Mouse (Mus musculus): ENCODE measurements around the gene Ren1. TPM values are rescaled to one million over a fixed set of nuclear protein-coding genes. Genes with fewer than 3 reads are reported as not detected.
"Not testable (repeated sequence)": the region's sequence is repeated elsewhere in the genome, so short reads cannot be mapped to it uniquely, and the experiment has no call there.

Ren1 gene
- polyA plus RNA-seq, 1 experiment from 2014 or later: not detected

GRCm38 (mm10) chr1:133328299-133328795, 22.0 kb upstream of the Ren1 start:
- no peak overlapping the region for H3K4me3 ChIP-seq (ENCODE audit: inconsistent target)
- H3K36me3 ChIP-seq (ENCODE audit: inconsistent target): no peaks in the 10 kb centered on the region
- no peak overlapping the region for H3K27ac ChIP-seq
- WGBS (ENCODE audit: missing documents): 92% methylated on average over 5 of the region's 6 CpGs
- no peaks in the 10 kb centered on the region for H3K79me2 ChIP-seq (ENCODE audit: inconsistent target)

DNA sequence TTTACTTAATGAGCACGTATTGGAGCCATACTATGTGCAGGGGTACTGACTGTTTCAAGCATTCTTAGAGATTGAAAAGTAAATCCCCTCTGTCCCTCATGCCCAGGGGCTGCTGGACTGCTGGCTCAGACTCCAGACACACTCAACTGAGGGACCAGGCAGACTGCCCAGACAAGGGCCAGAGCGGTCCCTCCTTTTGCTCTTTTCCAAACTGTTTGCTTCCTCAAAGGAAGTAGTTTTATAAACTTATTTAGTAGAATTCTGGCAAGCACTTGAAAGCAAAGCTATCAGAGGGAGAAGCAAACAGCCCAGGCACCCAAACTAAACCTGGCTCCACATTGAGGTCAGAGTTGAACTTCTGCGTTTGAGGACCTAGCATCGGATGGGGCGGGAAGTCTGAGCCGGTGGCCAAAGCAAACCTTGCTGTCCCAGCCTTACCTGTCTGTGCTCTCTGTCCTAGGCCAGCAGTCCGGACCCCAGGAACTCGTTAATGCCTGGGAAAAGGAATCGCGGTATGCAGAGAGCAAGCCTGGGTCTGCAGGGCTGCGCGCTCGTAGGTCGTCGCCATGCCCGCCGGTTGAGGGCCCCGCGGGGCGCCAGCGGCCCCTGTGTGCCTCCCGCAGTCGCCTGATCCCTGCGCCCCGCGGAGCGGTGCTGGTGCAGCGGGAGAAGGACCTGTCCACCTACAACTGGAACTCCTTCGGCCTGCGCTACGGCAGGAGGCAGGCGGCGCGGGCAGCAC, 21.2 kb upstream of the Ren1 start:
- Histone ChIP-seq H3K79me2 (ENCODE audit: inconsistent target) (no peaks in the 10 kb centered on the region), H3K4me3 (ENCODE audit: inconsistent target) (no peak overlapping the region), H3K36me3 (ENCODE audit: inconsistent target) (no peaks in the 10 kb centered on the region), H3K27ac (no peak overlapping the region)
- 18% methylated on average over 27 of the region's 34 CpGs for WGBS (ENCODE audit: missing documents)

DNA sequence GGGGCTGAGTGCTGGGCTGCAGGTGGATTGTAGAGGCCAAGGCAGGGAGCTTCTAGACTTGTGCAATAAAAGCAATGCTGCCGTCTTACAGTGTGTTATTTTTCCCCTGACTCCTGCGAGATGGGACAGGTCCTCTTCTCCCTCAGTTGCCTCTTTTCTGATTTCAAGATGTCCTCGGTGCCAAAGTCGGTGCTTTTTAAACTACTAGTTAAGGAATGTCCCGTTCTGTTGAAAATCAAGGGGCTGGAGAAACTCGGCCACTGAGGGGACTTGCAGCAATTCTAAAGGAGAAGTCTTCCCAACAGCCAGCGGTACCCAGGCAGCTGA, 20.7 kb upstream of the Ren1 start:
- no peaks in the 10 kb centered on the region for H3K36me3 ChIP-seq (ENCODE audit: inconsistent target)
- H3K4me3 ChIP-seq (ENCODE audit: inconsistent target): no peak overlapping the region
- 25% methylated on average over 7 of the region's 7 CpGs for WGBS (ENCODE audit: missing documents)
- H3K27ac ChIP-seq: no peak overlapping the region
- no peaks in the 10 kb centered on the region for H3K79me2 ChIP-seq (ENCODE audit: inconsistent target)

GRCm38 (mm10) chr1:133331142-133331541, 19.2 kb upstream of the Ren1 start:
- Histone ChIP-seq H3K79me2 (ENCODE audit: inconsistent target) (no peaks in the 10 kb centered on the region), H3K36me3 (ENCODE audit: inconsistent target) (no peaks in the 10 kb centered on the region), H3K27ac (no peak overlapping the region), H3K4me3 (ENCODE audit: inconsistent target) (no peak overlapping the region)
- 76% methylated on average over 3 of the region's 3 CpGs for WGBS (ENCODE audit: missing documents)

- no peaks in the 10 kb centered on the region for H3K36me3 ChIP-seq (ENCODE audit: inconsistent target)
- H3K79me2 ChIP-seq (ENCODE audit: inconsistent target): no peaks in the 10 kb centered on the region
- H3K27ac ChIP-seq: no peak overlapping the region
- 92% methylated on average over 11 of the region's 11 CpGs for WGBS (ENCODE audit: missing documents)
- no peak overlapping the region for H3K4me3 ChIP-seq (ENCODE audit: inconsistent target)
These were observed 17.5 kb upstream of the Ren1 start for GRCm38 (mm10) chr1:133332656-133333430.

DNA sequence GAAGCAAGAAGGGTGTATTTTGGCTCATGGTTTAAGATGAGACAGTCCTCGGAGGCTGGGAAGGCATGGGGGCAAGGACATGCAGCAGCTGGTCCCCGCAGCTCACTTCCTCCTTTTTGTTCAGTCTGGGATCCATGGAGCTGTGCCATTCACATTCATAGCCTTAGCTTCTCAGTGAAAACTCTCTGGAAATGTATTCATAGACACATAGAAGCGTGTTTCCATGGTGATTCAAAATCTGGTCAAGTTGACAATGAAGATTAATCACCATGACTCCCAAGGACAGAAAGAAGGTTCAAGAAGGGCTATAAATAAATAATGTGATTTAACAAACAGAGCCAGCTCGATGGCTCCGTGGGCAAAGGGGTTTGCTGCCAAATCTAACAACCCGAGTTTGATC, 16.4 kb upstream of the Ren1 start:
- Histone ChIP-seq H3K79me2 (ENCODE audit: inconsistent target) (no peaks in the 10 kb centered on the region), H3K27ac (no peak overlapping the region), H3K4me3 (ENCODE audit: inconsistent target) (no peak overlapping the region), H3K36me3 (ENCODE audit: inconsistent target) (no peaks in the 10 kb centered on the region)
- WGBS (ENCODE audit: missing documents): 91% methylated on average over 6 of the region's 6 CpGs

DNA sequence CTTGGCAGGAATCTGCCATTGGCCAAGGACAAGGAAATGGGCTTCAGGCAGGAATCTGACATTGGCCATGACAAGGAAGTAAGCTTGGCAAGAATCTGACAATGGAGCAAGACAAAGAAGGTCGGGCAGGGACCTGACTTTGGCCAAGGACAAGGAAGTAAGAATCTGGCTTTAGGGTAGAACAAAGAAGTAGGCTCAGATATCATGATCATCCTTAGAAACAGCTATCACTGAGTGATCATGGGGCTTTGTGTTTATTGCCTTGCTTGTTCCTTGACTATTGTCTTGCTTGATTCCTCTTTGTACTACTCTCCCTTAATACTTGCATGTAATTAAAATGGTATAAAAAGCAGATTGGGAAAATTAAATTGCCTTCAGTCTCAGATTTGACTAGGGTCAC, 9.9 kb upstream of the Ren1 start:
- H3K79me2 ChIP-seq (ENCODE audit: inconsistent target); H3K4me3 ChIP-seq (ENCODE audit: inconsistent target); H3K36me3 ChIP-seq (ENCODE audit: inconsistent target); H3K27ac ChIP-seq: not testable (repeated sequence)
- WGBS (ENCODE audit: missing documents): 18% methylated on average over 1 of the region's 1 CpGs

DNA sequence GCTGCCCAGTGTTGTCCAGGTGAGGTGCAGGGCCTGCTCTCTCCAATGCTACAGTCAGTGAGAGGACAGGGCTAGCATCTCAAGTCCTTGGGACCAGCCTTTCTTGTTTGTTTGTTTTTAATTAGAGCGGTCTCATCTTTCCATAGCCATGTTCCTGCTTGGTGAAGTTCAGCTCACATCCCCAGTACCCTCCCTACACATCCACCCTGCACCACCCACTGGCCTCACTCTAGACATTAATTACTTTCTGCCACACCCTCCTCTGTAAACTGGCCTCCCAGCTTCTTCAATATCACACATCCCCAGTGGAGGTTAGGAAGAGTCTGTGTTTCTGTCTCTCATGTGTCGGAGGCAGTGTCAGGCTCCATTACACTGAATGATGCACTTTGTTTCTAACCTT, 6.0 kb upstream of the Ren1 start:
- WGBS (ENCODE audit: missing documents): 100% methylated on average over 2 of the region's 2 CpGs

DNA sequence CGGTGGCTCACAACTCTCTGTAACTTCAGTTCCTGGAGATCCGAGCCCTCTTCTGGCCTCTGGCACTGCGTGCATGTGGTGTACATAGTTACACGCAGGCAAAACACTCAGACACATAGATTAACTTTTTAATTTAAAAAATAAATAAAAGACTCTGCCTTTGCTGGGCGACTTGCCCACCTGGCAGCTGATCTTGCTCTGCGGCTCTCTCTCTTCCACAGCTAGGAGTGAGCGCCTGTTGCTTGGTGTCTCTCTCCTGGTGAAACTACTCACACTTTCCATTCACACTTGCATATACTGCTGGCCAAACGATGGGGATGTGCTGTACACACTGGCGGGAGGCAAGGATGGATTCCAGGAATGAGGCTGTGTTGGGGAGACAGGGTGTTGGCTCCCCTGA, 3.8 kb upstream of the Ren1 start:
- 92% methylated on average over 8 of the region's 9 CpGs for WGBS (ENCODE audit: missing documents)
- Histone ChIP-seq H3K4me3 (ENCODE audit: inconsistent target) (no peak overlapping the region), H3K27ac (no peak overlapping the region), H3K36me3 (ENCODE audit: inconsistent target) (no peaks in the 10 kb centered on the region), H3K79me2 (ENCODE audit: inconsistent target) (no peaks in the 10 kb centered on the region)

More for the DNA sequence above, 6.0 kb upstream of the Ren1 start:
- Histone ChIP-seq H3K4me3 (ENCODE audit: inconsistent target) (no peak overlapping the region), H3K79me2 (ENCODE audit: inconsistent target) (no peaks in the 10 kb centered on the region), H3K27ac (no peak overlapping the region), H3K36me3 (ENCODE audit: inconsistent target) (no peaks in the 10 kb centered on the region)

GRCm38 (mm10) chr1:133347226-133347625, 3.1 kb upstream of the Ren1 start:
- Histone ChIP-seq H3K4me3 (ENCODE audit: inconsistent target) (no peak overlapping the region), H3K27ac (no peak overlapping the region), H3K79me2 (ENCODE audit: inconsistent target) (no peaks in the 10 kb centered on the region), H3K36me3 (ENCODE audit: inconsistent target) (no peaks in the 10 kb centered on the region)
- WGBS (ENCODE audit: missing documents): 92% methylated on average over 3 of the region's 3 CpGs

DNA sequence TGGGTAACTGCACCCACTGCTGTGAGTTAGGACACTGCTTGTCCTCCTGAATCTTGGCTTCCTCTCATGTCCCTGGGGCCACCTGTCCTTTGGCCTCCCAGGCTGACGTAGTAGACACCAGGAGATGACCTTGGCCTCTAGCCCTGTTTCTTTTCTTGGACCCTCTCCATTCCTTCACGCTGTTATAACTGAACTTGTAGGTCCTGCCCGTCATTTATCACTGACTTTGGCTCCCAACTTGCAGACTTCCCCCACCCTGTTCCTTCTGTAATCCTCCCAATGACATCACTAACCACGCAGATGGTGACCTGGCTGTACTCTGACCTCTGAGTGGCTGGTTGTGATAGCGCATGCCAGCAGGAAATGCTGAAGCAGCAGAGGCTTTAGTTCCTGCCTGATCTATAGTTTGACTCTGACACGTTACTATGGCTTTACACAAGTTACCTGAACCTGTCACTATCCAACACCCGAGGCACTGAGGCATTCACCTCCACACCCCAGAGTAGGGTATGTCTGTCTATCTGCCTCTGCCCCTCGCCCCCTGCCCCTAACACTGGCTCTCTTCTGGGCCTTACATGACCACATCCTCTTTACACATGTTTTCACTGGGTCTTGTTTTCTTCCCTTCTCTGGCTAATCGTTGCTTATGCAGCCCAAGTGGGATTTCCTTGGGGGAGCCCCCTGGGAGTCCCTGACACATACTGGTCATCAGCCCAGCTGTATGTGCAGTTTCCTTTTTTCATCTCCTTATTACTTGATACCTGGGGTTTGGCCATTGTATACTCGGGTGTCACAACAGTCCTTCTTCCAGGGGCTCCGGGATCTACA, 2.4 kb upstream of the Ren1 start:
- Histone ChIP-seq H3K4me3 (ENCODE audit: inconsistent target) (no peak overlapping the region), H3K79me2 (ENCODE audit: inconsistent target) (no peaks in the 10 kb centered on the region), H3K27ac (no peak overlapping the region), H3K36me3 (ENCODE audit: inconsistent target) (no peaks in the 10 kb centered on the region)
- WGBS (ENCODE audit: missing documents): 36% methylated on average over 11 of the region's 11 CpGs

DNA sequence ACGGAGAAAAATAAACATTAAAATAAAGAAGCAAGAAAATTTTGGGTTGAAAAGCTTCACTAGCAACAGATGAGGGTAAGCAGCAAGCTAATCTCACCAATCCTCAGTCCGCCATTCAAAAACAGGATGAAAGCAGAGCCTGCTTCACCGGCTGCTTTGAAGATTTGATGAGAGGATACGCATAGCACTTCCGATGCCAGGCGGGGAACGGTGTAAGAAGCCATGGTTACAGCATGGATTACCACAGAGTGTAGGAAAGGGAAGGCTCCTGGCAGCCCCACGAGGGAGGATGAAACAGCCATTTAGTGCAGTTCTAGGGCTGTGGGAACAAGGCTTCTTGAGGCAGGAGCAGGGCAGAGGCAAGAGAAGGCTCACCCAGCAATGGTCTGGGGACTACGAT, 1.5 kb downstream of the Ren1 start:
- H3K36me3 ChIP-seq (ENCODE audit: inconsistent target): no peaks in the 10 kb centered on the region
- 56% methylated on average over 9 of the region's 9 CpGs for WGBS (ENCODE audit: missing documents)
- no peak overlapping the region for H3K4me3 ChIP-seq (ENCODE audit: inconsistent target)
- H3K79me2 ChIP-seq (ENCODE audit: inconsistent target): no peaks in the 10 kb centered on the region
- no peak overlapping the region for H3K27ac ChIP-seq

DNA sequence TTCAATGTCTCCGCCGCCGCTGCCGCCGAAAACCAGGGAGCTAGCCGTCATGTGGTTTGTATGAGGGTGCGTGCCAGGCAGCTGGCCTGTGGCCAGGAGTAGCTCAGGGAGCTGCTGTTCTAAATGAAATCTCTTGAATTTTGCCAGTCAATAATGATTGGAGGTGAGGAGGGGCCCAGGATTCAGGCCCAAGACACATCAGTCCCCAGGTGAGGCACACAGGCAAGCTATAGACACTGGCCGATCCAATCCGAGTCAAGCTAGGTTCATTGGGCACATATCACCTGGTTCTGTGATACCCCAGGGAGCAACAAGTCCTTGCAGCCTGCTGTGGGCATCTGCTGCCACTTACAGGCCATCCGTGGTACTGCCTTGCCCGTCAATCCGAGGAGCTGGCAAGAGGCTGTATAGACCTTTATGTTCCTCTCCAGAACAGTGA, 3.1 kb downstream of the Ren1 start:
- H3K36me3 ChIP-seq (ENCODE audit: inconsistent target): no peaks in the 10 kb centered on the region
- no peaks in the 10 kb centered on the region for H3K79me2 ChIP-seq (ENCODE audit: inconsistent target)
- no peak overlapping the region for H3K27ac ChIP-seq
- 39% methylated on average over 12 of the region's 12 CpGs for WGBS (ENCODE audit: missing documents)
- no peak overlapping the region for H3K4me3 ChIP-seq (ENCODE audit: inconsistent target)

DNA sequence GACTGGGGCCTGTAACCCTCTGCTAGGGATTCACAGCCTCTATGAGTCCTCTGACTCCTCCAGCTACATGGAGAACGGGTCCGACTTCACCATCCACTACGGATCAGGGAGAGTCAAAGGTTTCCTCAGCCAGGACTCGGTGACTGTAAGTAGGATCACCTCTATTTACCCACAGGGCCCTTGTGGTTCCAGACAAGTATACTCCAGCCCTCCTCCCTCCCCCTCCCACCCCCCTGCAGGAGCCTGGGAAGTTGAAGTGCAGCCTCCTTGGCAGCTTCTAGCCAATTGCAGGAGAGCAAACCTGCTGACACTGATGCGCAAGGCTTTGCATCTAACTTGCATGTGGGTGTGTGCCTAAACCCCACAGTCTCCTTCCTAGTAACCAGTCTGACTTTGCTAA, 5.2 kb downstream of the Ren1 start:
- Histone ChIP-seq H3K4me3 (ENCODE audit: inconsistent target) (no peak overlapping the region), H3K27ac (no peak overlapping the region), H3K79me2 (ENCODE audit: inconsistent target) (no peaks in the 10 kb centered on the region), H3K36me3 (ENCODE audit: inconsistent target) (no peaks in the 10 kb centered on the region)
- WGBS (ENCODE audit: missing documents): 85% methylated on average over 5 of the region's 5 CpGs

- Histone ChIP-seq H3K27ac (no peak overlapping the region), H3K79me2 (ENCODE audit: inconsistent target) (no peaks in the 10 kb centered on the region), H3K36me3 (ENCODE audit: inconsistent target) (no peaks in the 10 kb centered on the region), H3K4me3 (ENCODE audit: inconsistent target) (no peak overlapping the region)
- 79% methylated on average over 15 of the region's 15 CpGs for WGBS (ENCODE audit: missing documents)
These were observed 5.6 kb downstream of the Ren1 start for GRCm38 (mm10) chr1:133355912-133356311.
